Mouse (Mus musculus) intestine, embryonic 16.5 days (tissue): ENCODE data around the gene Spin1. TPM values are rescaled to one million over a fixed set of nuclear protein-coding genes. Genes with fewer than 3 reads are reported as not detected.

Source experiments
- polyA plus RNA-seq: library from polyadenylated mRNA; unstranded; fragments of >200 nt; fragmentation: Nextera tagmentation; extraction: Ambion mirVana; gene quantifications from 2 replicates; pipeline ENCODE4 v1.2.1, GENCODE M21; 2015

Gene Spin1
- polyA plus RNA-seq, 1 experiment from 2014 or later: 52.3 TPM

Other genes with a start within 250 kb of the Spin1 start
- 1.9 and 2.4 TPM in 2 replicates for gene Nxnl2, start 70.1 kb downstream of the Spin1 start, polyA plus RNA-seq